Mouse (Mus musculus) neutrophil, adult 83 days (primary cell): ENCODE measurements around the gene Defb26. TPM values are rescaled to one million over a fixed set of nuclear protein-coding genes. Genes with fewer than 3 reads are reported as not detected.

ENCODE experiments used
- total RNA-seq, 2 experiments: library from RNA; stranded (reverse); gene quantifications; one replicate each; pipeline ENCODE4 v1.2.4; 2023

Defb26 gene
- total RNA-seq: not detected

DNA sequence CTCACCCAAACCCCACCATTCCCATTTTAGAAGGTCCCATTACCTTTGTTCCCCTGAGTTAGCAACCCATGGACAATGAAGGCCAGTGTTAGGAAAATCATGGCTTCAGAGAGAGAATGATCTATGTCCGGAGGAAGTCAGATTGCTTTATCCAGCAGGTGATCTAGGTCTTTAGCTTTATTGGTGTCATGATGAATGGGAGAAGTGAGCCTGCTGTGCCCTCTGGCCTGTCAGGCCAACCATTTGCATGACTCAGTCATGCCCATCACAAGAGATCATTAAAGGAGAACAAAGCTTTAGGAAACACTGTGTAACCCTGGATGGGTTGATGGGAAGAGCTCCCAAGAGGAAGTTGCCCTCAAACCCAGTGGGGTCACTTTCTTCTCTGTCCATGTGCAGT lies at the start of gene Defb26:
Gene Defb26, minus strand, starts transcription at position 101 of the 400 bp plus-strand sequence.

DNA sequence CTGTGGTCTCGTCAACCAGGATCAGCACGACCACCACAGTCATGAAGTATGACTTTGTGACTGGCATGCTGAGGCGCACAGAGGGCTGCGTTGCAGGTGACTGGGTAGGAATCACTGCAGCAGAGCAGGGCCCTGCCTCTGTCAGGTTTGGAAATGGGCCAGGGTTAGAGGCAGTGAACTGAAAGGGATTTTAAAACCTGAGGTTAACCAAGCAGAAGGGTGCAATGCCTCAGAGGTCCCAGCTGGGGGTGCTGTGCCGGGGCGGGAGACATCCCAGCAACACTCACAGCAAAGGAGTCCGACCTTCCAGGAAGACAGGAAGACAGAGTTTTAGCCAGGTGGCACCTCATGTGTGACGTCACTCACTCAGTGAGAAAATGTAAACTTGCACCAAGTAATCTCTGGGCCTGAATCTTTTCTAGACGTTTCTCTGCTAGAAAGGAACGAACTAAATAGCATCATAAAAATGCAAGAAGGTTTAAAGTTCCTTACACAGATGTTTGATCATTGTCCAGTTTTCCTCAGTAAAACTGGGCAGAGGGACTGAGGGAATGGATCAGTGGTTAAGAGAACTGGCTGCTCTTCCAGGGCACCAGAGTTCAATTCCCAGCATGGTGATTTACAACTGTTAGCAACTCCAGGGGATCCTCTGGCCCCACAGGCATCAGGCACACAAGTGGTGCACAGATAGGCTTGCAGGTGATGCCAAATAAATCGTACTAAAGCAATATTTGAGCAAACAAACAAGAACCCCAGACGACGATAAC lies 28.6 kb upstream of the Defb26 start, which contains the start of gene Defb29:
Gene Defb29, minus strand, starts transcription at position 155 of the 767 bp plus-strand sequence.

DNA sequence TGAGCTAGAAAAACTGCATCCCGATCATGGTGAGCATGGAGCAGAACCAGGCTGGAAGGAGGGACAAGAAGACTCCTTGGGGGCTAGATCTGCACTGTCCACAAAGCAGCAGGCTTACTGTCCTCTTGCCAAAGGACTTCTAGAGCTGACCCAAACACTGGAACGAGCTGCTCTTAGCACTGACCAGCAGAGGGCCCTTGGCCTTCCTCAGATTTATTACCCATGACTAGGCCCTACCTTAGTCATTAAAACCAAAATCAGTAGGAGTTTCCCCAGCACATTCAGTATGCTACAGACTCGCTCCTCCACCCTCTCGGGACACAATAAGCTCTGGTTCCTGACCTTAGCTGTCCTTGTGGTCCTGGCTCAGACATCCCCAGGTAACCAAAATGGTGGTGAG lies 6.5 kb upstream of the Defb26 start, which contains the start of gene Defb28:
Gene Defb28, plus strand, starts transcription at position 275 of the 400 bp plus-strand sequence.

DNA sequence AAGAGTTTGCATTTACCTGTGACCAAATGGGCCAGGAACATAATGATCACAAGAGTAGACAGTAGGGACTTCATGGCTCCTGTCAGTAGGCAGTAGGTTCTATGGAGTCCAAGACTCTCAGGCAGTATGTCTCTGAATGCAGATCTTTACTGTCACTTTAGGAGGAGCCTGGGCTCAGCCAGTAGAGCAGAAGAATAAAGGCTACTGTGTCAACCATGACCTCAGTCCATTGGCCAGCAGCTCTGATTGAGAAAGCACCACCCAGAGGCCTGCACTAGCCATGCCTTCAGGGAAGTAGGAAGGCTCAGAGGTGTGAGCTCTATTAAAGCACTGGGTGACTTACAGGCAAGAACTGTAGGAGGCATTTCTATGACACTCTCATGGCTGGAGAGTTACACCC lies 21.5 kb downstream of the Defb26 start, which contains the start of gene Defb22:
Gene Defb22, minus strand, starts transcription at position 101 of the 400 bp plus-strand sequence.

DNA sequence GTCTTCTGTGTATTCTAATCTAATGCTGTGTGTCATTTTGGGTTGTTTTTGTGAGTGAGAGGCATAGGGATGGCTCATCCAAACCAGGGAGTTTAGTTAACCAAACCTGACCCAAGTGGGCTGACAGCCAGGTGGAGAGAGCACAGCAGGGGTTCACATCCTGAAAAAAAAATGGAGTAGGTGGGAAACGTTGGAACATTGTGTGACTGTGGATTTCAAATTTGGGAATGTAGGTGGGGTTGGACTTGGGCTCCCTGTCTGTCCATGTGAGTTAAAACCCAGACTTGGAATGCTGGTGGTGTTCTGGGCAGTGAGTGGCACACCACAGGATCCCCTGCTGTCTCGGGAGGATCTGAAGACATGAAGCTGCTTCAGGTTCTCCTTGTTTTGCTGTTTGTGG lies 34.7 kb downstream of the Defb26 start, which contains the start of gene Defb20:
Gene Defb20, plus strand, starts transcription at position 301 of the 400 bp plus-strand sequence.

DNA sequence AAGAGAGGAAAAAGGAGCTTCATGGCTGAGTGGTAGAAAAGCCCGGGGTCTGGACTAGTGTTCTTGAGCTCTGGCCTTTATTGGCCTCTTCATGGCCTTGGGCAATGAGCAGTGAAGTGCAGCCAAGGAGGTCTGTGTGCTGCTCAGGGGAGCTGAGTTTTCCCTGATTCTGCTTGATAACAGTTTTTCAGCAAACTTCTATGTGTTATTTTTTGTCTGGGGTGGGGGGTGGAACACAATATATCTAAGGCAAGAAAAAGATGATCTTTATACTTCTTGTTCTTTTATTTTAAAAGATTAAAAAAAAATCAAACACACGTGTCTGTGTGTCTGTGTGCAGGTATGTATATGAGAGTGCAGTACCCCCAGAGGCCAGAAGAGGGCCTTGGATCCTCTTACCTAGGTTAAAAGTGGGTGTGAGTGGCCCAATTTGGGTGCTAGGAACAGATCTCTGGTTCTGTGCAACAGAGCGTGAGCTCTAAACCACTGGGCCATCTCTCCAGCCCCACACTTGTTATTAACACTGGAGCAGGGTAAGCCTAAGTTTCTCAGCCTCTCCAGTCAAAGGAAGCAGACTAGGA lies 46.8 kb downstream of the Defb26 start, which contains the start of gene Defb23:
Gene Defb23, minus strand, starts transcription at position 51 of the 581 bp plus-strand sequence.

Other genes starting within 250 kb of the Defb26 start
- gene Tbc1d20, start 217.9 kb downstream of the Defb26 start, total RNA-seq: 10 to 100 TPM; 66.5 to 76.4 TPM
- 10 to 100 TPM; 85.3 to 96.6 TPM for gene Rbck1, start 179.0 kb downstream of the Defb26 start, total RNA-seq
- gene Trib3, start 167.7 kb downstream of the Defb26 start, total RNA-seq: 1 to 10 TPM; 1.6 to 3.2 TPM
- gene Nrsn2, start 135.1 kb downstream of the Defb26 start, total RNA-seq: not detected
- 1 to 10 TPM; 1.1 to 2.0 TPM for gene Sox12, start 113.6 kb downstream of the Defb26 start, total RNA-seq
- gene Zcchc3, start 96.7 kb downstream of the Defb26 start, total RNA-seq: 1 to 10 TPM; 2.0 TPM
- not detected for gene 6820408C15Rik, start 96.1 kb downstream of the Defb26 start, total RNA-seq
- gene Defb23, start 47.1 kb downstream of the Defb26 start, total RNA-seq: not detected
- gene Defb20, start 34.6 kb downstream of the Defb26 start, total RNA-seq: not detected
- gene Defb22, start 21.6 kb downstream of the Defb26 start, total RNA-seq: not detected
- not detected for gene Defb28, start 6.6 kb upstream of the Defb26 start, total RNA-seq
- not detected for gene Defb29, start 28.4 kb upstream of the Defb26 start, total RNA-seq
- gene Gm17416, start 57.6 kb upstream of the Defb26 start, total RNA-seq: not detected
- not detected for gene Defb21, start 61.1 kb upstream of the Defb26 start, total RNA-seq
- not detected for gene Defb19, start 68.6 kb upstream of the Defb26 start, total RNA-seq
- gene Defb45, start 87.7 kb upstream of the Defb26 start, total RNA-seq: not detected
- gene Defb36, start 92.6 kb upstream of the Defb26 start, total RNA-seq: not detected
- gene Defb25, start 111.4 kb upstream of the Defb26 start, total RNA-seq: not detected
- 10 to 100 TPM in 1 of 2 experiments, 1 to 10 TPM in 1; 9.6 to 13.4 TPM for gene Rem1, start 115.3 kb upstream of the Defb26 start, total RNA-seq
- 100 to 1,000 TPM; 132 to 140 TPM for gene H13, start 157.8 kb upstream of the Defb26 start, total RNA-seq
- 10 to 100 TPM; 12.2 to 18.7 TPM for gene Mcts2, start 175.3 kb upstream of the Defb26 start, total RNA-seq
- 10 to 100 TPM; 72.5 to 80.1 TPM for gene Id1, start 224.6 kb upstream of the Defb26 start, total RNA-seq
- gene Cox4i2, start 242.5 kb upstream of the Defb26 start, total RNA-seq: not detected